Mouse (Mus musculus) heart, embryonic 16.5 days (tissue): ENCODE data around the gene Stxbp2. TPM values are rescaled to one million over a fixed set of nuclear protein-coding genes. Genes with fewer than 3 reads are reported as not detected.

ENCODE experiments used
- ATAC-seq: fragments of 200-750 bp; cut with Nextera tagmentation; replicated peaks from 2 replicates; pipeline ENCODE4 v1.8.0; 2017; ENCODE audit warnings: moderate number of reproducible peaks; ENCODE audit not compliant: insufficient read depth, low FRiP score; ENCODE audit errors: extremely low read depth
- H3K27ac ChIP-seq: fragments of 300-500 bp; sonication (generic); 2 replicates; pipeline ENCODE4 v1.5.1; 2014; ENCODE audit warnings: mild to moderate bottlenecking, low read length, control low read depth, moderate library complexity
- H3K27me3 ChIP-seq: fragments of 300-500 bp; sonication (generic); 2 replicates; pipeline ENCODE4 v1.6.1; 2014; ENCODE audit warnings: low read length, mixed read lengths; ENCODE audit not compliant: control insufficient read depth, insufficient read depth
- H3K36me3 ChIP-seq: fragments of 300-500 bp; sonication (generic); 2 replicates; pipeline ENCODE4 v1.6.1; 2014; ENCODE audit not compliant: control insufficient read depth, insufficient read depth
- H3K4me1 ChIP-seq: fragments of 300-500 bp; sonication (generic); 2 replicates; pipeline ENCODE4 v1.6.1; 2014; ENCODE audit warnings: low read length, mixed read lengths; ENCODE audit not compliant: control insufficient read depth, insufficient read depth
- H3K4me2 ChIP-seq: fragments of 300-500 bp; sonication (generic); 2 replicates; pipeline ENCODE4 v1.6.1; 2014; ENCODE audit warnings: low read depth, mild to moderate bottlenecking, control low read depth, low read length
- H3K4me3 ChIP-seq: fragments of 300-500 bp; sonication (generic); 2 replicates; pipeline ENCODE4 v1.5.1; 2014; ENCODE audit warnings: mild to moderate bottlenecking, control low read depth, low read length
- H3K9ac ChIP-seq: fragments of 300-500 bp; sonication (generic); 2 replicates; pipeline ENCODE4 v1.6.1; 2014; ENCODE audit warnings: low read length, control low read depth
- H3K9me3 ChIP-seq: fragments of 300-500 bp; sonication (generic); replicated peaks from 2 replicates; pipeline ENCODE4 v1.6.1; 2016; ENCODE audit warnings: low read length; ENCODE audit not compliant: control insufficient read depth
- WGBS: fragments of 180-500 bp; shearing (Covaris S2); extraction: QIAGEN DNeasy Blood & Tissue Kit; methylation state at CpG from one replicate; pipeline ENCODE4 v1.1.7; 2014; 5-methylcytosine and 5-hydroxymethylcytosine counted together
- polyA plus RNA-seq: library from polyadenylated mRNA; unstranded; fragments of >200 nt; fragmentation: Nextera tagmentation; extraction: Ambion mirVana; gene quantifications from 2 replicates; pipeline ENCODE4 v1.2.1, GENCODE M21; 2015

Gene Stxbp2
- polyA plus RNA-seq, 1 experiment from 2014 or later = 50.4 TPM

GRCm38 (mm10) chr8:3598054-3598453 is 32.7 kb upstream of the Stxbp2 start:
- Histone ChIP-seq H3K4me2 (no peak overlapping the region), H3K4me1 (0 out of 2 replicates have a peak, but pooled peaks cover 2% of the 10 kb centered on the region), H3K9ac (no peak overlapping the region), H3K36me3 (no peaks in the 10 kb centered on the region), H3K4me3 (no peak overlapping the region), H3K27ac (no peak overlapping the region), H3K9me3 (no peaks in the 10 kb centered on the region), H3K27me3 (no peaks in the 10 kb centered on the region)
- 65% methylated on average over 3 of the region's 3 CpGs for WGBS
- no peak for ATAC-seq

GRCm38 (mm10) chr8:3599219-3599618 is 31.5 kb upstream of the Stxbp2 start:
- 50% methylated on average over 1 of the region's 1 CpGs for WGBS
- H3K4me3 ChIP-seq = no peak overlapping the region
- no peak for ATAC-seq

GRCm38 (mm10) chr8:3600401-3600800 is 30.4 kb upstream of the Stxbp2 start:
- H3K4me2 ChIP-seq = no peak overlapping the region
- no peaks in the 10 kb centered on the region for H3K27me3 ChIP-seq
- H3K4me1 ChIP-seq = 0 out of 2 replicates have a peak, but pooled peaks cover 2% of the 10 kb centered on the region
- WGBS = 74% methylated on average over 6 of the region's 6 CpGs
- no peaks in the 10 kb centered on the region for H3K36me3 ChIP-seq
- peak; percentile 52 for ATAC-seq
- no peak overlapping the region for H3K4me3 ChIP-seq
- no peak overlapping the region for H3K27ac ChIP-seq
- H3K9ac ChIP-seq = no peak overlapping the region
- no peaks in the 10 kb centered on the region for H3K9me3 ChIP-seq

More at GRCm38 (mm10) chr8:3599219-3599618, 31.5 kb upstream of the Stxbp2 start:
- 0 out of 2 replicates have a peak, but pooled peaks cover 2% of the 10 kb centered on the region for H3K4me1 ChIP-seq
- H3K27me3 ChIP-seq = no peaks in the 10 kb centered on the region
- no peak overlapping the region for H3K9ac ChIP-seq
- H3K27ac ChIP-seq = no peak overlapping the region
- H3K9me3 ChIP-seq = no peaks in the 10 kb centered on the region
- no peak overlapping the region for H3K4me2 ChIP-seq
- H3K36me3 ChIP-seq = no peaks in the 10 kb centered on the region

- Histone ChIP-seq H3K4me1 (peaks cover 10% of the 10 kb centered on the region; the same call in 1 of the 2 replicates), H3K4me3 (no peak overlapping the region), H3K4me2 (no peak overlapping the region), H3K36me3 (0 out of 2 replicates have a peak, but pooled peaks cover 3% of the 10 kb centered on the region), H3K9me3 (no peaks in the 10 kb centered on the region), H3K27ac (no peak overlapping the region), H3K27me3 (no peaks in the 10 kb centered on the region), H3K9ac (no peak overlapping the region)
- 60% methylated on average over 13 of the region's 13 CpGs for WGBS
- no peak for ATAC-seq
Measured at GRCm38 (mm10) chr8:3603439-3603838, 27.3 kb upstream of the Stxbp2 start.

GRCm38 (mm10) chr8:3606593-3606992 is 24.2 kb upstream of the Stxbp2 start:
- Histone ChIP-seq H3K27ac (no peak overlapping the region), H3K4me1 (peaks cover 15% of the 10 kb centered on the region; the same call in 1 of the 2 replicates), H3K4me2 (peak overlapping the region; percentile 29), H3K9me3 (no peaks in the 10 kb centered on the region), H3K27me3 (no peaks in the 10 kb centered on the region), H3K4me3 (no peak overlapping the region), H3K9ac (no peak overlapping the region), H3K36me3 (peaks cover 22% of the 10 kb centered on the region)
- WGBS = 44% methylated on average over 16 of the region's 16 CpGs
- ATAC-seq = peak; percentile 57

- H3K36me3 ChIP-seq = peaks cover 32% of the 10 kb centered on the region
- no peak overlapping the region for H3K27ac ChIP-seq
- WGBS = 94% methylated on average over 7 of the region's 7 CpGs
- no peak overlapping the region for H3K4me2 ChIP-seq
- no peak overlapping the region for H3K9ac ChIP-seq
- H3K9me3 ChIP-seq = no peaks in the 10 kb centered on the region
- ATAC-seq = no peak
- H3K4me3 ChIP-seq = no peak overlapping the region
- no peaks in the 10 kb centered on the region for H3K27me3 ChIP-seq
- peaks cover 15% of the 10 kb centered on the region; the same call in 1 of the 2 replicates for H3K4me1 ChIP-seq
Measured at GRCm38 (mm10) chr8:3607822-3608221, 22.9 kb upstream of the Stxbp2 start.

GRCm38 (mm10) chr8:3609046-3609815 is 21.5 kb upstream of the Stxbp2 start:
- peaks cover 44% of the 10 kb centered on the region for H3K36me3 ChIP-seq
- H3K9ac ChIP-seq = no peak overlapping the region
- no peaks in the 10 kb centered on the region for H3K27me3 ChIP-seq
- no peak overlapping the region for H3K4me3 ChIP-seq
- H3K27ac ChIP-seq = no peak overlapping the region
- WGBS = 65% methylated on average over 12 of the region's 12 CpGs
- no peaks in the 10 kb centered on the region for H3K9me3 ChIP-seq
- peaks cover 15% of the 10 kb centered on the region; the same call in 1 of the 2 replicates for H3K4me1 ChIP-seq
- ATAC-seq = no peak
- H3K4me2 ChIP-seq = no peak overlapping the region

- 84% methylated on average over 6 of the region's 6 CpGs for WGBS
- Histone ChIP-seq H3K4me1 (peaks cover 15% of the 10 kb centered on the region; the same call in 1 of the 2 replicates), H3K9ac (no peak overlapping the region), H3K36me3 (peaks cover 50% of the 10 kb centered on the region), H3K27ac (no peak overlapping the region), H3K27me3 (no peaks in the 10 kb centered on the region), H3K4me3 (no peak overlapping the region), H3K4me2 (no peak overlapping the region), H3K9me3 (no peaks in the 10 kb centered on the region)
- ATAC-seq = no peak
Measured at GRCm38 (mm10) chr8:3609816-3610150, 21.0 kb upstream of the Stxbp2 start.

GRCm38 (mm10) chr8:3621199-3621970 is 9.4 kb upstream of the Stxbp2 start, which contains the start of the genes Xab2 and Pet100:
Gene Xab2 (minus strand): TSS chr8:3621316.
Gene Pet100 (plus strand): TSS chr8:3621548.
- Histone ChIP-seq H3K9me3 (no peaks in the 10 kb centered on the region), H3K4me2 (peak within 1 kb of the TSS; percentile 95), H3K27ac (no peak within 1 kb of the TSS), H3K9ac (peak within 1 kb of the TSS; percentile 86), H3K4me3 (peak within 1 kb of the TSS; percentile 92), H3K4me1 (peaks cover 16% of the 10 kb centered on the region), H3K36me3 (peaks cover 20% of the 10 kb centered on the region), H3K27me3 (no peaks in the 10 kb centered on the region)
- ATAC-seq = peak; percentile 98
- WGBS = under 1% methylated on average over 37 of the region's 37 CpGs
